In the genomic region with DNA sequence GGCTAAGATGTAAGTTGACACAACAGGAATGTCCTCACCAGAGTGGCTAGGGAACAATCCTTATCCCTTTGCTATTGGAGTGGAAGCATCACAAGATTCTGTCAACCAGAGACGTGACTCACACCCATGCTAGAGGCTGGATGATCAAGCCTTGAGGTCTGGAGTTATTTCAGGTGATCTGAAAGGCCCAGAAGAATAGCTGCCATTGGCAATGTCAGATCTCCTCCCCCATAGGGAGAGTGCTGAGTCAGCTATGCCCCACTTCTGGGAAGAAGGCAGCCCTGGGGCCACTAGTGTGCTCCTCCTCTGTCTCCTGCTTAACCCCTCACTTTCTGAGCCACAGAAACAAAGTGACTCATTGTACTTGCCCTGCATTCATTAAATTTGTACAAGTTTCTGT, we compare ENCODE assay signal across 16 mouse cellular contexts. TPM values are rescaled to one million over a fixed set of nuclear protein-coding genes. Genes with fewer than 3 reads are reported as not detected.
DNase-seq lines count a peak whose midpoint lies in the region; TF ChIP-seq lines count a peak whose summit lies in the region.
"Had no signal": no experiment of that assay in that cellular context is flagged by ENCODE, and none has a peak within 500 bp of the region (broad histone marks: within the 10 kb centered on the region; RNA-seq: fewer than 3 reads in every experiment).

No protein-coding gene starts in this region.

- no peaks in the 10 kb centered on the region for H3K36me3 ChIP-seq in heart, embryonic 10.5 days
- H3K36me3 ChIP-seq in embryonic facial prominence, embryonic 10.5 days (replicated peaks), result no peaks in the 10 kb centered on the region
- no peaks in the 10 kb centered on the region for H3K36me3 ChIP-seq in hindbrain, embryonic 10.5 days
- H3K36me3 ChIP-seq: heart, embryonic 12.5 days; liver, embryonic 15.5 days; midbrain, embryonic 12.5 days had no signal

- TF ChIP-seq CTCF in layer of hippocampus, adult 2 months (conservative IDR thresholded peaks at IDR 0.05), result no peak

- no peak overlapping the region for H3K4me3 ChIP-seq in heart, embryonic 10.5 days
- H3K4me3 ChIP-seq in embryonic facial prominence, embryonic 10.5 days, result no peak overlapping the region
- H3K4me3 ChIP-seq in layer of hippocampus, adult 2 months, result no peak overlapping the region
- no peak overlapping the region for H3K4me3 ChIP-seq in hindbrain, embryonic 10.5 days
- H3K4me3 ChIP-seq: heart, embryonic 12.5 days; liver, embryonic 15.5 days; midbrain, embryonic 12.5 days had no signal

- no peaks in the 10 kb centered on the region for H3K9me3 ChIP-seq in heart, embryonic 10.5 days
- no peaks in the 10 kb centered on the region for H3K9me3 ChIP-seq in embryonic facial prominence, embryonic 10.5 days
- H3K9me3 ChIP-seq in hindbrain, embryonic 10.5 days, result no peaks in the 10 kb centered on the region
- H3K9me3 ChIP-seq: heart, embryonic 12.5 days; liver, embryonic 15.5 days; midbrain, embryonic 12.5 days had no signal

- no peaks in the 10 kb centered on the region for H3K4me1 ChIP-seq in heart, embryonic 10.5 days
- peaks cover 4% of the 10 kb centered on the region for H3K4me1 ChIP-seq in embryonic facial prominence, embryonic 10.5 days
- H3K4me1 ChIP-seq in hindbrain, embryonic 10.5 days (replicated peaks), result 0 out of 2 replicates have a peak, but pooled peaks cover 2% of the 10 kb centered on the region
- H3K4me1 ChIP-seq: heart, embryonic 12.5 days; liver, embryonic 15.5 days; midbrain, embryonic 12.5 days had no signal

- intact Hi-C loops in heart, postnatal 10 days (cut with DNase I), result no loop called here

- WGBS in heart, embryonic 10.5 days, result 47% methylated on average over 1 of the region's 1 CpGs
- WGBS in embryonic facial prominence, embryonic 10.5 days, result 38% methylated on average over 1 of the region's 1 CpGs
- 61% methylated on average over 1 of the region's 1 CpGs for WGBS in hindbrain, embryonic 10.5 days

- no peak overlapping the region for H3K27ac ChIP-seq in heart, embryonic 10.5 days
- no peak overlapping the region for H3K27ac ChIP-seq in embryonic facial prominence, embryonic 10.5 days (replicated peaks)
- no peak overlapping the region for H3K27ac ChIP-seq in layer of hippocampus, adult 2 months
- no peak overlapping the region for H3K27ac ChIP-seq in hindbrain, embryonic 10.5 days
- H3K27ac ChIP-seq: liver, embryonic 15.5 days; macrophage; midbrain, embryonic 12.5 days had no signal

- H3K27me3 ChIP-seq in heart, embryonic 10.5 days (ENCODE audit: insufficient read depth, poor library complexity, severe bottlenecking), result no peaks in the 10 kb centered on the region
- H3K27me3 ChIP-seq in embryonic facial prominence, embryonic 10.5 days (replicated peaks; ENCODE audit: low read depth, poor library complexity, severe bottlenecking), result no peaks in the 10 kb centered on the region
- H3K27me3 ChIP-seq in hindbrain, embryonic 10.5 days (ENCODE audit: insufficient read depth, poor library complexity, severe bottlenecking), result no peaks in the 10 kb centered on the region
- H3K27me3 ChIP-seq: heart, embryonic 12.5 days; liver, embryonic 15.5 days; midbrain, embryonic 12.5 days had no signal

- peak; percentile 25 to 68 for DNase-seq in adrenal gland, adult (ENCODE audit: inconsistent age in 2 of 2, low spot score in 1 of 2)
- no peak for DNase-seq in adrenal gland, postnatal 10 days
- peak; percentile 54 for DNase-seq in heart, embryonic 10.5 days (ENCODE audit: low spot score)
- no peak for DNase-seq in heart, postnatal 10 days
- peak; percentile 34 for DNase-seq in 3134 (ENCODE audit: extremely low read depth, insufficient read length, low spot score)
- peak; percentile 20 for DNase-seq in embryonic facial prominence, embryonic 10.5 days (ENCODE audit: low spot score)
- DNase-seq in layer of hippocampus, adult 2 months (ENCODE audit: low spot score in 2 of 2), result no peak
- no peak for DNase-seq in hindbrain, embryonic 10.5 days (ENCODE audit: low spot score)
- DNase-seq: cerebellum, adult 2 months; heart, postnatal 4 days; kidney, adult 9 months; kidney, postnatal 36 days had no signal

RNA-seq across cellular contexts. Expression of a gene that starts 14.5 kb away (rescaled TPM):
- 10 to 100 TPM; 16.2 to 18.7 TPM for total RNA-seq in adrenal gland, postnatal 10 days (2021)
- 1.6 and 2.1 TPM in 2 replicates for polyA plus RNA-seq in heart, embryonic 10.5 days (2016; fragmentation: Nextera tagmentation; extraction: Ambion mirVana)
- total RNA-seq in heart, postnatal 10 days (2021), result 1 to 10 TPM; 3.3 to 4.3 TPM
- polyA plus RNA-seq in embryonic facial prominence, embryonic 10.5 days (2016; fragmentation: Nextera tagmentation; extraction: Ambion mirVana), result 3.4 and 3.9 TPM in 2 replicates
- total RNA-seq in layer of hippocampus, adult 2 months (2021), result 100 to 1,000 TPM; 103 to 109 TPM
- 3.4 and 4.9 TPM in 2 replicates for polyA plus RNA-seq in hindbrain, embryonic 10.5 days (2016; fragmentation: Nextera tagmentation; extraction: Ambion mirVana)
- polyA plus RNA-seq: macrophage had no signal

Comparison
In these comparisons a context has a peak if more than half of its experiments do, and no peak if none do; other contexts are left out.
1. DNase-seq: peak in adrenal gland, adult (2 of 2), heart, embryonic 10.5 days (single experiment), 3134 (single experiment) and embryonic facial prominence, embryonic 10.5 days (single experiment); none in adrenal gland, postnatal 10 days (single experiment), heart, postnatal 10 days (0 of 2), layer of hippocampus, adult 2 months (0 of 2) and hindbrain, embryonic 10.5 days (single experiment).
2. RNA of a gene that starts 14.5 kb away (total RNA-seq): 103 to 109 TPM in layer of hippocampus, adult 2 months; 16.2 to 18.7 TPM in adrenal gland, postnatal 10 days and 3.3 to 4.3 TPM in heart, postnatal 10 days; every median in the first group is over 4 times any median in the second.